Mouse (Mus musculus): Measurements from ENCODE around the gene Ptprn. TPM values are rescaled to one million over a fixed set of nuclear protein-coding genes. Genes with fewer than 3 reads are reported as not detected.

Ptprn gene
- total RNA-seq, 1 experiment = 8.9 TPM

GRCm38 (mm10) chr1:75293331-75293701 lies 29.0 kb upstream of the Ptprn start:
- no peak overlapping the region for H3K9ac ChIP-seq (ENCODE audit: insufficient read depth, low read depth, low read length, poor library complexity, severe bottlenecking)
- in situ Hi-C loops (cut with MboI; ENCODE audit: low sequenced_read_pairs in 2 of 2, unreplicated experiment in 2 of 2) = no loop called here
- no peak overlapping the region for H3K27ac ChIP-seq (ENCODE audit: insufficient read depth, low read depth, low read length, poor library complexity, severe bottlenecking)
- no peak for DNase-seq (ENCODE audit: low read depth, low spot score)
- H3K36me3 ChIP-seq (ENCODE audit: control insufficient read depth, insufficient read depth, low read length, poor library complexity, severe bottlenecking) = no peaks in the 10 kb centered on the region
- TF ChIP-seq CHD2 (IDR thresholded peaks at IDR 0.05; ENCODE audit: low read depth, low read length) = no peak
- TF ChIP-seq ZNF384 (IDR thresholded peaks at IDR 0.05; ENCODE audit: low read depth, low read length) = no peak
- TF ChIP-seq ZC3H11A (IDR thresholded peaks at IDR 0.05; ENCODE audit: borderline replicate concordance, low read depth, low read length) = no peak
- no peak for TF ChIP-seq HCFC1 (IDR thresholded peaks at IDR 0.05; ENCODE audit: borderline replicate concordance, insufficient read depth, low read length)
- no peak for TF ChIP-seq MAFK (IDR thresholded peaks at IDR 0.05; ENCODE audit: insufficient read depth, low read depth, low read length)
- H3K9me3 ChIP-seq (ENCODE audit: control insufficient read depth, insufficient read depth, low read depth, low read length) = no peaks in the 10 kb centered on the region
- H3K4me3 ChIP-seq (ENCODE audit: insufficient read depth in 1 of 2, low read depth in 1 of 2, low read length in 2 of 2, poor library complexity in 1 of 2, severe bottlenecking in 1 of 2) = no peak overlapping the region
- peaks cover 0 to 3% of the 10 kb centered on the region in 2 experiments; a peak in 1 of 4 replicates for H3K4me1 ChIP-seq (ENCODE audit: control insufficient read depth in 2 of 2, insufficient read depth in 2 of 2, low read length in 2 of 2, poor library complexity in 1 of 2)

- Histone ChIP-seq H3K9me3 (ENCODE audit: control insufficient read depth, insufficient read depth, low read depth, low read length) (no peaks in the 10 kb centered on the region), H3K4me1 (ENCODE audit: control insufficient read depth in 2 of 2, insufficient read depth in 2 of 2, low read length in 2 of 2, poor library complexity in 1 of 2) (peaks cover 0 to 3% of the 10 kb centered on the region in 2 experiments; a peak in 1 of 4 replicates), H3K9ac (ENCODE audit: insufficient read depth, low read depth, low read length, poor library complexity, severe bottlenecking) (no peak overlapping the region), H3K27ac (ENCODE audit: insufficient read depth, low read depth, low read length, poor library complexity, severe bottlenecking) (no peak overlapping the region), H3K36me3 (ENCODE audit: control insufficient read depth, insufficient read depth, low read length, poor library complexity, severe bottlenecking) (no peaks in the 10 kb centered on the region), H3K4me3 (ENCODE audit: insufficient read depth in 1 of 2, low read depth in 1 of 2, low read length in 2 of 2, poor library complexity in 1 of 2, severe bottlenecking in 1 of 2) (no peak overlapping the region)
- TF ChIP-seq HCFC1 (IDR thresholded peaks at IDR 0.05; ENCODE audit: borderline replicate concordance, insufficient read depth, low read length) (no peak), MAFK (IDR thresholded peaks at IDR 0.05; ENCODE audit: insufficient read depth, low read depth, low read length) (no peak), ZNF384 (IDR thresholded peaks at IDR 0.05; ENCODE audit: low read depth, low read length) (no peak), CHD2 (IDR thresholded peaks at IDR 0.05; ENCODE audit: low read depth, low read length) (no peak), ZC3H11A (IDR thresholded peaks at IDR 0.05; ENCODE audit: borderline replicate concordance, low read depth, low read length) (no peak)
- no peak for DNase-seq (ENCODE audit: low read depth, low spot score)
- in situ Hi-C loops (cut with MboI; ENCODE audit: low sequenced_read_pairs in 2 of 2, unreplicated experiment in 2 of 2) = no loop called here
Observed at GRCm38 (mm10) chr1:75292476-75293330, 28.4 kb upstream of the Ptprn start.

GRCm38 (mm10) chr1:75291321-75291720 lies 27.0 kb upstream of the Ptprn start:
- Histone ChIP-seq H3K9me3 (ENCODE audit: control insufficient read depth, insufficient read depth, low read depth, low read length) (no peaks in the 10 kb centered on the region), H3K4me3 (ENCODE audit: insufficient read depth in 1 of 2, low read depth in 1 of 2, low read length in 2 of 2, poor library complexity in 1 of 2, severe bottlenecking in 1 of 2) (no peak overlapping the region), H3K4me1 (ENCODE audit: control insufficient read depth in 2 of 2, insufficient read depth in 2 of 2, low read length in 2 of 2, poor library complexity in 1 of 2) (peaks cover 0 to 3% of the 10 kb centered on the region in 2 experiments; a peak in 1 of 4 replicates), H3K9ac (ENCODE audit: insufficient read depth, low read depth, low read length, poor library complexity, severe bottlenecking) (no peak overlapping the region), H3K27ac (ENCODE audit: insufficient read depth, low read depth, low read length, poor library complexity, severe bottlenecking) (no peak overlapping the region), H3K36me3 (ENCODE audit: control insufficient read depth, insufficient read depth, low read length, poor library complexity, severe bottlenecking) (no peaks in the 10 kb centered on the region)
- DNase-seq (ENCODE audit: low read depth, low spot score) = no peak
- TF ChIP-seq ZC3H11A (IDR thresholded peaks at IDR 0.05; ENCODE audit: borderline replicate concordance, low read depth, low read length) = no peak
- TF ChIP-seq HCFC1 (IDR thresholded peaks at IDR 0.05; ENCODE audit: borderline replicate concordance, insufficient read depth, low read length) = no peak
- TF ChIP-seq CHD2 (IDR thresholded peaks at IDR 0.05; ENCODE audit: low read depth, low read length) = no peak
- no peak for TF ChIP-seq MAFK (IDR thresholded peaks at IDR 0.05; ENCODE audit: insufficient read depth, low read depth, low read length)
- no peak for TF ChIP-seq ZNF384 (IDR thresholded peaks at IDR 0.05; ENCODE audit: low read depth, low read length)
- in situ Hi-C loops (cut with MboI; ENCODE audit: low sequenced_read_pairs in 2 of 2, unreplicated experiment in 2 of 2) = no loop called here

- Histone ChIP-seq H3K36me3 (ENCODE audit: control insufficient read depth, insufficient read depth, low read length, poor library complexity, severe bottlenecking) (no peaks in the 10 kb centered on the region), H3K4me1 (ENCODE audit: control insufficient read depth in 2 of 2, insufficient read depth in 2 of 2, low read length in 2 of 2, poor library complexity in 1 of 2) (peaks cover 0 to 3% of the 10 kb centered on the region in 2 experiments; a peak in 1 of 4 replicates), H3K9ac (ENCODE audit: insufficient read depth, low read depth, low read length, poor library complexity, severe bottlenecking) (no peak overlapping the region), H3K4me3 (ENCODE audit: insufficient read depth in 1 of 2, low read depth in 1 of 2, low read length in 2 of 2, poor library complexity in 1 of 2, severe bottlenecking in 1 of 2) (no peak overlapping the region), H3K9me3 (ENCODE audit: control insufficient read depth, insufficient read depth, low read depth, low read length) (no peaks in the 10 kb centered on the region), H3K27ac (ENCODE audit: insufficient read depth, low read depth, low read length, poor library complexity, severe bottlenecking) (no peak overlapping the region)
- TF ChIP-seq ZC3H11A (IDR thresholded peaks at IDR 0.05; ENCODE audit: borderline replicate concordance, low read depth, low read length) = no peak
- TF ChIP-seq CHD2 (IDR thresholded peaks at IDR 0.05; ENCODE audit: low read depth, low read length) = no peak
- 0 out of 2 replicates have a peak, but pooled peaks have one; percentile 18 for TF ChIP-seq ZNF384 (IDR thresholded peaks at IDR 0.05; ENCODE audit: low read depth, low read length)
- no peak for TF ChIP-seq HCFC1 (IDR thresholded peaks at IDR 0.05; ENCODE audit: borderline replicate concordance, insufficient read depth, low read length)
- no peak for TF ChIP-seq MAFK (IDR thresholded peaks at IDR 0.05; ENCODE audit: insufficient read depth, low read depth, low read length)
- no peak for DNase-seq (ENCODE audit: low read depth, low spot score)
- in situ Hi-C loops (cut with MboI; ENCODE audit: low sequenced_read_pairs in 2 of 2, unreplicated experiment in 2 of 2) = no loop called here
Observed at GRCm38 (mm10) chr1:75290582-75290981, 26.3 kb upstream of the Ptprn start.
